Mouse (Mus musculus) spleen, postnatal 10 days (tissue): ENCODE measurements at regions not wholly inside any gene's neighbourhood (a gene's known extent, or its start where the extent isn't known, plus 50 kb on each side); places are given as distances from the start of the nearest gene placed in this dataset.
A peak's percentile ranks its signal among the peaks of the same experiment; 100 is the strongest.

Experiments used
- DNase-seq, 2 experiments: peaks; one replicate each; pipeline ENCODE4 v3.0.0; 2021 to 2022; ENCODE audit warnings: low spot score in 2 of 2

DNA sequence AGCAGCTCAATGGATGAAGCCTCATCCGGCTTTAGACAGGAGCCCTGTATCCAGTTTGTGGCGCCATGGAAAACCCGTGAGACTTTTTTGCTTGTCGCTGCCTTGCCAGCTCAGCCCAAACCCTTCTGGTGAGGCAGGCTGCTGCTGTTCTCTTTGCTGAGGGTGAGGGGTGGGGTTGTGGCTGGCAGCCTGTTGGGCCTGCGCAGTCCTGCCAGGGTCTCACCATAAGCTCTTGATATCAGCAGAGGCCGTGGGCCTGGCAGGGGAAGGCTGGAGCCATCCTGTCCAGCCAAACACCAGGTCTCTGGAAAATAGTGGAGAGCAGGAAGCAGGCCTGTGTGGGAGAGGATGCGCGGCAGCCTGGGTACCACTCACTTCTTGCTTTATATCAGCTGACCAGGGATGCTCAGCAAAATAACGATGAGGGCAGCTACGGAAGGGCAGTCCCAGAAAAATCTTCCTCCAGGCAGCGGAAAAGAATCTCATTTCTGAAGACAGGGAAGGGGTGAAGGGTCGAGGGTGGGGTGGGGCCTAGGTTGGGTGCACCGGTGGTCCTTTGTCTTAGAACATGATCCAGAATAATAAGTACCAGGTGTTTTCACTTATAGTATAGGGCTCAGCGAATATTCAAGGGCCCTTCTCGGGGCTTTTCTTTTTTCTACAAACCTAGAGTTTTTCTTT lies 73.4 kb upstream of the Medag start:
- DNase-seq, result no peak

DNA sequence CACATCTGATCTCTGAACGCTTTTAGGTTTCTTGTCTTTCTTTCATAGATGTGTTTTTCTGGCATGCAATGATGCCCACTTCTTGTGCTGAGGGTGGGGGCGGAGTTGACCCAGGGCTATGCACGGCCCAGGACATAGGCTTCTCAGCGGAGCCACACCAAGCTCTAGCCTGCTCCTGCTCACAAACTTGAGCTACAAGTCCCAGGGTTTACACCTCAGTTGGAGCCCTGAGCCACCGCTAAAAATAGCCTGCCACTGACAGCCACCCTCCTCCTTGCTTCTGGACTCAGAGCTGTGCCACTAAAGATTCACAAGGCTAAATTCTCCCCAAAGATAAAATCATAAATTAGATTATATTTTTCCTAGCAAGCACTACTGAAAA lies 72.9 kb upstream of the Medag start:
- DNase-seq, result no peak

DNA sequence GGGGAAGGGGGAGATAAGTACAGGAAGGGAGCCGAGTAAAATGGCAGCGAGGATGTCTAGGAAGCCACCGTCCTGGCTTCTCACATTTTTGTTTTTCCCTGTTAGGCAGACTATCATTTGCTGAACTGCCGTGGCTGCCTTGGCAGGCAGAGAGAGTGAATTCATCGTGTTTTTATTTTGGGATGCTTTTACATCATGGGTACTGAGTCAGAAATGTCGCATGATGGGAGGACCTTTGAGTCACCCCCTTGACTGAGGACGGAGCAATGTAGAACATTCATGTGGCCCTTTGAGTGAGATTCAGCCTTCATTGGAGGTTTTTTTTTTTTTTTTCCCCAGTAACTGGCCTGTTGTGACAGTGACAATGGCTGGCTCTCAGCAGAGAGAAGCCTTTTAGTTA lies 71.2 kb upstream of the Medag start:
- no peak for DNase-seq

DNA sequence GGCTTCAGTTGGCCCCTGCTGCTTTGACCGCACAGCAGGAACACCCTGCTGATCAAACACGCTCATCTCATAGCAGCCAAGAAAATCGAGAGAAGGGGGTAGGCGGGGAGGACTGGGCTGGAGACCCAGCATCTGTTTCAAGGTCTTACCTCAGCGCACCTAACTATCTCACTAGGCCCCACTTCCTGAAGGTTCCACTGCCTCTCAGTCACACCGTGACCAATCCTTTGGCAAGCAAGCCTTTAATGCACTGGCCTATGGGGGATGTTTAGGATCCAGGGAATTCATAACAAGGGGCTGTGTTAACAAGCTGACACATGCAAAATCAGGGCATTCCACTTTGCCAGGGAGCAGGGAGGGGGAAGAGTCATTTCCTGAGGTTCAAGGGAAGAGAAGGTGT lies 70.1 kb upstream of the Medag start:
- no peak for DNase-seq

DNA sequence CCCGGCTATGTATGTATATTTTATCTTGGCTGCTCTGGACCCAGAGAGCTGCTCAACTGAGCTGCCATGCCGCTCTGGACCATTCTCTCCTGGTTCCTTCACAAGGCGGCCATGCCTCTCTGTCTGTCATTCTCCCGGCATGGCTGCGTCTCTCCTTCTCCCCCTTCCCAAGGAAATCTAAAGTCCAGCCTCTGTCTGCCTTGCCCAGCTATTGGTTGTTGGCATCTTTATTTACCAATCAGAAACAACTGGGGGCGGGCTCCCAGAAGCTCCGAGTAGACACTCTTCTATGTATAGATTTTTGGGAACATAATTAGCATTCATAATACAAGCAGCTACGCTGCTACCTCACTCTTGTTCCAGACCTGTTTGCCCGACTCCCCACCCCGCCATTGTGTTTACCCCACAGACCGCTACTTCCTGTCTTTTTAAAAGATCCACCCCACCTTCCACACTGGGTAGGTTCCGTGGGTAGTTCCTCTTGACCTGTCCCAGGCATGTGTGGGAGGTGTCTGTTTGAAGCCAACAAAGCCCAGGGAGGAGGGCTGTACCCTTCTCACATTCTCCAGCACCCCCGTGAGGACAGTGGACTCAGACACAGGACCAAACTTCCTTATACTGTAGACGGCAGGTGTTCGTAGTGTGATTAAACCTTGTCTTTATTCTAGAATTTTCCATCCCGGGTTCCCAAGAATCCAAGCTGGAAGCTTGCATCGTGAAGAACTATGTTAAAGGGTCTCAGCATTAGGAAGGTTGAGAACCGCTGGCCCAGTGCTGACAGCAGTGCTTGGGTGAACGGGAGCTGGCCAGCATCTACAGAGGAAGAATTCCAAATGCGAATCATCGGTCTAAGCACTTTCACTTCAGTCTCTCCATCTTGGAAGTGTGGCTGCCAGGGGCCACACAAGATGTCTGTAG lies 67.7 kb upstream of the Medag start:
- DNase-seq, result no peak

DNA sequence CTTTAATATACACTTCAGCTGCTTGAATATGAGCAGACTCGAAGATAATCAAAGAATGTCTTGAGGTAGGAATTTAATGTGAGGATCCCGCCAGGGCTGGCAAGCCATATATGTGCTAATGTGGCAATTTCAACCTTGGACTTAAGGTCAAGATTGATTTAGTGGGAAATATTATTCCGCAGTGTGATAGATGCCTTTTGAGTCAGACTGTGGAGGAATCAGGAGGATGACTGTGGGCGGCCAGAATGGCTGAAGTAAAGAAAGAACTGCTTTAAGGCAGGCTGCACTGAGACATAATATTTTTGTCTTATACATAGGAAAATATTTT lies 67.1 kb upstream of the Medag start:
- DNase-seq, result no peak

DNA sequence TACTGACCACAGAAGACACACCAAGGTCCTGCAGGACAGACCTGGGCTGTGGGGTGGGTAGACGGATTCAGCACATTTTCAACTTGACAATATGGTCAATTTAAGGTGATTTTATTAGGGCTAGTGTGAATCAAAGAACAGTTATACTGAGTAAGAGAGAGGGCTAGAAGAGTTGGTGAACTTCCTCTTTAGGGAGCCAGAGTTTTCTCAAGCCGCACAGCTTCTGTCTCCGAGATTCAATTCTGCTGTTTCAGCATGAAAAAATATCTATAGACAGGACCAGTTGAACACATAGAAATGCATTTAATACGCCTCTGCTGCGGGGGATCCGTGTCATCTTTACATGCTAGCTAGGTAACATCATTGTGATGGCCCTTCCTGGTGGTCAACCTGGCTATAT lies 66.4 kb upstream of the Medag start:
- no peak for DNase-seq

DNA sequence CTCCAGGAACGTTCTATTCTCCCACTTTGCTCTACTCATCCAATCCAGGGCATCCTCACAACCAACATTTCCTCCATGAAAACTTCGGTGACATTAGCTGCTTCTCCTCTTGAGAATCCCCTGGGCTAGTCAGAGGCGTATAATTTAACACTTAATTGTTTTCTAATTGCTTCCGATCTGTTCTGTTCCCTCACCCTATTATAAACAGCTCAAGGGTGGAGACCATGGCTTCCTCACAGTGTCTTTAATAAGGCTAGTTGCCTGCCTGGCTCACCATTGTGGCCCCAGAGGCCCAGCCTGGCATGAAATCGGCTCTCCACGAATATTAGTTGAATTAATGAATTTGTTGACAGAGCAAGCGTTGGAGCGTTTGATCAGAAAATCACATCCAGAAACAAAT lies 61.9 kb upstream of the Medag start:
- DNase-seq, result no peak

DNA sequence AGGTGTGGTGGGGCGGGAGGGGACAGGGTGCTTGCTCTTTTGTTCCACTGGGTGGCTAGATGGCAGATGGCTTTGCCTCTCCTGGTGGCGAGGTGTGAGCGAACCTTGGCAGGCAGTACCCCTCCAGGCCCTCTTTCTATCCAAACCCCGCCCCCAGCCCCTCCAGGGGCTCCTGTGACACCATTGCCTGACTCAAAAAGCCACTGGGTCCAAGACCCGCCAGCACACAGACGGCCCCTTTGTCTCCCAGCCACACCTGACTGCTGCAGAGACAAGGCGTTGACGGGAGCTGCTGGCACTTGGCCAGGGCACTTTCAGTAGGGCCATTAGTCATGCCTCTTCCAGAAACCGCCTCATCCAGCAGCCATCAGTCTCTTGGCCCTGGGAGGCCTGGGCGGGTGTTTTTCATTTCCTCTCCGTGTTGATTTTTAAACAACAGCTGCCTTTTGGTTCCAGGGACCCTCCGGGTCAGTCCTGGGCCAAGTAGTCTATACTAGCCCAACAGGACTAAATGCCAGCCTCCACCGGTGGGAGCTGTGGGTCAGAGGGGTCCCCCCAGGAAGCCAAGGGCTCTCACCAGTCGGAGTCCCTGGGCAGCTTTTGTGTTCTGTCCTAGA lies 58.4 kb upstream of the Medag start:
- peak; percentile 13 to 59 for DNase-seq

DNA sequence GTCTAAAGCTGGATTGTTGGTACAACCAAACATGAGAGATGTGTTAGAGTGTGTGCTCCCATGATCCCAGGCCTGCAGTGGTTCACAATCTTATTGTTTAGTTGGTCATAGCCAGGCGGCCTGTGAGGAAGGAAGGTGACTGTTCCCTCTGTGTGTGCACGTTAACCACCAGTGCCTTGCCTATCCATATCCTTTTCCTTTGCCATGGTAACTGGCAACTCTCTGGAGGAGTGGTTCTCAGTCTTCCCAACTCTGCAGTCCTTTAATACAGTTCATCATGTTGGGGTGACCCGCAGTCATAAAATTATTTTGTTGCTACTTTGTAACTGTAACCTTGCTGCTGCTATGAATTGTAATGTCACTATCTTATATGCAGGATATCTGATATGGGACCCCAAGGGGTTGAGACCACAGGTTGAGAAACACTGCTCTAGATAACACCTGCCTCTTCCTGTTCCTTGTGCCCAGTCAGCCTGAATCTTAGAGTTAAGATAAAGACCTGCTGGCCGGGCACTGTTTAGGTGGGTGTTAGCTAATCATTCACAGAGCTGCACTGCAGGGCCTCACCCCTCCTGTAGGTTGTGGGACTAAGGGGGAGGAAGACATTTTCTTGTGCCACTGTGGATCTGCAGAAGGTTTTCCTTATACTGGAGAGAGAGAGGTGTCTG lies 57.0 kb upstream of the Medag start:
- no peak for DNase-seq

DNA sequence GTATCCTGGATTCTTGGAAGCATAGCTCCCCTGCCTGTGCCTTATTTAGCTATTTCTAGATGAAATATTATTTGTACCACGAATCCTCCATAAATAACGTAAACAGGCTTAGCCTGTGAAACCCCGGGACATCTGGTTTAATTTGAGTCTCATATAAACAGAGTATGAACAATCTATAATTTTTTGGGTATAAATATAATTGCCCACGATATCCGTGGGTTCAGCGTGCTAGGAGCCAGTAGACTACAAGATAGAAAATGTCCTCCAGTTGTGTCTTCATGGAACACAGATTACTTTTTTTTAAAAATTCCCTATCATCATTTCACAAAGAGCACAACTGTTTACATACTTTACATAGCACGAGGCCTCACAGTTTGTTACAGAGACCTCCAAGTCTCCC lies 56.4 kb upstream of the Medag start:
- DNase-seq, result no peak

DNA sequence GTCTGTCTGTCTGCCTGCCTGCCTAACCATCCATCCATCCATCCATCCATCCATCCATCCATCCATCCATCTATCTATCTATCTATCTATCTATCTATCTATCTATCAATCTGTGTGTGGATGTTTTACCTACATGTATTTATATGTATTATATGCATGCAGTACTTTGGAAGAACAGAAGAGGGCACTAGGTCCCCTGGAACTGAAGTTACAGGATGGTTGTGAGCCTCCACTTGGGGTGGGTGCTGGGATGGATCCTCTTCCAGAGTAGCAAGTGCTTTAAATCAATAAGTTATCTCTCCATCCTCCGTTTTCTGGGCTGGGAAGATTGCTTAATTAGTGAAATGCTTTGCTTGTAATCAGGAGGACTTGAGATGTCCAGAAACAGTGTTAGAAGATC lies 54.6 kb upstream of the Medag start:
- no peak for DNase-seq
